Mouse (Mus musculus): Measurements from ENCODE around the gene Cdc5l. TPM values are rescaled to one million over a fixed set of nuclear protein-coding genes. Genes with fewer than 3 reads are reported as not detected.

Cdc5l gene
- 14.8 and 15.5 TPM in 2 replicates for total RNA-seq (2014; rRNA removed)
- polyA plus RNA-seq (2012; rRNA removed), result 2.6 and 3.5 TPM in 2 replicates

DNA sequence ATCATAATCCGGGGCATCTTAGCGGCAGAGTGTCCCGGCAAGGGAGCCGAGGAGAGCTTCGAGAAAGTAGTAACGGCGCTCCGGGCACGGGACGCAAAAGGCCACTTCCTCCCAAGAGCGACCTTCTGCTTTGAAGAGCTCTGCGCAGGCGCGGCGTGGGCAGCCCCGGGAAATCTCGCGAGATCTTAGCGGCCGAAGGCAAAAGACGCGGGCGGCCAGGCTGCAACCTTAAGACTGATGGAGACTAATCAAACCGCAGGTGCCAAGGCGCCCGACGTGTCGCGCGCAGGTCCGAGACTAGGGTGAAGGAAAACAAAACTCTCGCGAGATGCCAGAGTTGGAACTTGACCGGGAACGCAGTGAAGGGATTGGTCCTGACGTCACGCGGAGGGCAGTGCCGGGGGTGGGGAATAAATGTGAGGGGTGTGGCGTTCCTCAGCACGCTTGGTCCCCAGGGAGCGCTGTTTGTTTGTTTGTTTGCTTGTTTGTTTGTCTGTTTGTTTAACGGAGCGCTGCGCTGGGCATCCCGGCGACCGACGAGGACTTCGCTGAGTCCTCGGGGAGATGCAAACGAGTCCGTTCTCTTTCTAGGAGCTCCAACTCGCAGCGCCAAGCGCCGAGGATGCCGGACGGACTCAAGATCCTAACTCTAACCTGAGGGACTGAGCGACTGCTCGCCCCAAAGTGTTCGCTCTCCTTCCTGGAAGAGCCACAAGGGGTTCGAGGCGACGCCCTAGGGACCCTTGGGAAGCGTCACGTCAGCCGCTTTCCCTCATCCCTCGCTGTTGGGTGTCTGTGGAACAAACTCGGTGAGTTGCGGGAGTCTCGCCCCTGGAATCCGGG lies at the start of gene Cdc5l:
Gene Cdc5l, minus strand, starts transcription at position 319 of the 843 bp plus-strand sequence.
- peak within 1 kb of the TSS; percentile 82 for H3K4me3 ChIP-seq (ENCODE audit: insufficient read depth, low read depth, low read length)
- TF ChIP-seq POLR2A (IDR thresholded peaks at IDR 0.05; ENCODE audit: extremely low read depth, insufficient read depth, low read length), result peak; percentile 96
- TF ChIP-seq CTCF (IDR thresholded peaks at IDR 0.05; ENCODE audit: low read depth, low read length), result peak; percentile 33
- H3K36me3 ChIP-seq (ENCODE audit: control insufficient read depth, insufficient read depth, low read length), result peaks cover 2% of the 10 kb centered on the region; the same call in 1 of the 2 replicates
- no peaks in the 10 kb centered on the region for H3K27me3 ChIP-seq (ENCODE audit: control insufficient read depth, insufficient read depth, low read length)
- peak within 1 kb of the TSS; percentile 78 for H3K27ac ChIP-seq (replicated peaks; ENCODE audit: insufficient read depth, low read depth, low read length)
- peak within 1 kb of the TSS; percentile 88 for H3K9ac ChIP-seq (ENCODE audit: low read depth, low read length)
- peaks cover 8% of the 10 kb centered on the region for H3K4me1 ChIP-seq (ENCODE audit: control insufficient read depth, insufficient read depth, low read length)
- peaks cover 11% of the 10 kb centered on the region; the same call in 1 of the 2 replicates for H3K79me2 ChIP-seq (ENCODE audit: control insufficient read depth, insufficient read depth, low read length)
- WGBS, result under 1% methylated on average over 73 of the region's 73 CpGs
- peak; percentile 94 for DNase-seq (ENCODE audit: extremely low read depth, low read depth, low spot score)

DNA sequence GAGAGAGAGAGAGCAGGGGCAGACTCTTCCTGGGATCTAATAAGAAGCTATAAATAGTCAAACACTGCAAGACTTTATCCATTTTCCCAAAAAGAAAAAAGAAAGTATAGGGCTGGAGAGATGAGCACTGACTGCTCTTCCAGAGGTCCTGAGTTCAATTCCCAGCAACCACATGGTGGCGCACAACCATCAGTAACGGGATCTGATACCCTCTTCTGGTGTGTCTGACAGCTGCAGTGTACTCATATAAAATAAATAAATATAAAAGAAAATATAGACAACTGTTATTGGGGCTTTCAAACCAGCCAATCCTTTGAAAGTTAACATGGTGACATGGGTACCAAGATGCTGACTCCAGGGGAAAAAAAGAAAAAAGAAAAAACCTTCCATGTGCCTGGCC lies 46.9 kb upstream of the Cdc5l start:
- no peak for DNase-seq (ENCODE audit: extremely low read depth, low read depth, low spot score)

DNA sequence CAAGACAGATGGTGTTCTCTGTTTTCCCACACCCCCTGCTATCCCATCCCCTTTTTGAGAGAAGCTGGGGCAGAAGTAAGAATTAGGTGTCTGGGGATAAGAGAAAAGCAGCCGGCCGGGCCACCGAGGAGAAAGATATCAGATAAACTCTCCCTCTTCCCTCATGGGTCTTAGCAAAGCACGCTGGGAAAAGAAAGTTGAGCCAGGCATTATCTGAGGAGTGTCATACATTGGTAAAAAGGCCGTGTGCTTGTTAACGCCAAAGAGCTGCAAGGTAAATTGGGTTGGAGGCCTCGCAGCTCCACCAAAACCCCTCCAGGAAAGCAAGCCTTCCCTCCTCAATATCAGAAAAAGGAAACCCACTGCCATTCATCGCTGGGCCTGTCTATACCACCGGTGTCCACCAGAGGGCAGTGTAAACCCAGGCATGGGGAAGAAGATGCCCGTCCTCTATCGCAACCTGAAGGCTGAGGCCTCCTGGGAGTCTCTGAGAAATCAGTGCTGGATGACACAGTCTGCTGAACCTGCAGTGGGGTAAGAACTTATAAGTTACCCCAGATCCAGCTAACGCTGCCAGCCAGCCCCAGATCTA lies 44.8 kb upstream of the Cdc5l start:
- H3K27ac ChIP-seq (replicated peaks; ENCODE audit: insufficient read depth, low read depth, low read length), result no peak overlapping the region
- H3K4me1 ChIP-seq (ENCODE audit: control insufficient read depth, insufficient read depth, low read length), result no peaks in the 10 kb centered on the region
- TF ChIP-seq POLR2A (IDR thresholded peaks at IDR 0.05; ENCODE audit: extremely low read depth, insufficient read depth, low read length), result no peak
- TF ChIP-seq CTCF (IDR thresholded peaks at IDR 0.05; ENCODE audit: low read depth, low read length), result peak; percentile 96
- no peaks in the 10 kb centered on the region for H3K27me3 ChIP-seq (ENCODE audit: control insufficient read depth, insufficient read depth, low read length)
- 9% methylated on average over 12 of the region's 12 CpGs for WGBS
- no peaks in the 10 kb centered on the region for H3K36me3 ChIP-seq (ENCODE audit: control insufficient read depth, insufficient read depth, low read length)
- no peaks in the 10 kb centered on the region for H3K79me2 ChIP-seq (ENCODE audit: control insufficient read depth, insufficient read depth, low read length)
- no peak overlapping the region for H3K4me3 ChIP-seq (ENCODE audit: insufficient read depth, low read depth, low read length)
- DNase-seq (ENCODE audit: extremely low read depth, low read depth, low spot score), result peak; percentile 27
- no peak overlapping the region for H3K9ac ChIP-seq (ENCODE audit: low read depth, low read length)

More for the DNA sequence above, 46.9 kb upstream of the Cdc5l start:
- Histone ChIP-seq H3K27ac (replicated peaks; ENCODE audit: insufficient read depth, low read depth, low read length) (no peak overlapping the region), H3K79me2 (ENCODE audit: control insufficient read depth, insufficient read depth, low read length) (no peaks in the 10 kb centered on the region), H3K4me3 (ENCODE audit: insufficient read depth, low read depth, low read length) (no peak overlapping the region), H3K27me3 (ENCODE audit: control insufficient read depth, insufficient read depth, low read length) (no peaks in the 10 kb centered on the region), H3K36me3 (ENCODE audit: control insufficient read depth, insufficient read depth, low read length) (no peaks in the 10 kb centered on the region), H3K9ac (ENCODE audit: low read depth, low read length) (no peak overlapping the region), H3K4me1 (ENCODE audit: control insufficient read depth, insufficient read depth, low read length) (no peaks in the 10 kb centered on the region)
- TF ChIP-seq CTCF (IDR thresholded peaks at IDR 0.05; ENCODE audit: low read depth, low read length) (peak; percentile 35; the same call in 1 of the 2 replicates), POLR2A (IDR thresholded peaks at IDR 0.05; ENCODE audit: extremely low read depth, insufficient read depth, low read length) (no peak)
- WGBS, result 22% methylated on average over 2 of the region's 2 CpGs

DNA sequence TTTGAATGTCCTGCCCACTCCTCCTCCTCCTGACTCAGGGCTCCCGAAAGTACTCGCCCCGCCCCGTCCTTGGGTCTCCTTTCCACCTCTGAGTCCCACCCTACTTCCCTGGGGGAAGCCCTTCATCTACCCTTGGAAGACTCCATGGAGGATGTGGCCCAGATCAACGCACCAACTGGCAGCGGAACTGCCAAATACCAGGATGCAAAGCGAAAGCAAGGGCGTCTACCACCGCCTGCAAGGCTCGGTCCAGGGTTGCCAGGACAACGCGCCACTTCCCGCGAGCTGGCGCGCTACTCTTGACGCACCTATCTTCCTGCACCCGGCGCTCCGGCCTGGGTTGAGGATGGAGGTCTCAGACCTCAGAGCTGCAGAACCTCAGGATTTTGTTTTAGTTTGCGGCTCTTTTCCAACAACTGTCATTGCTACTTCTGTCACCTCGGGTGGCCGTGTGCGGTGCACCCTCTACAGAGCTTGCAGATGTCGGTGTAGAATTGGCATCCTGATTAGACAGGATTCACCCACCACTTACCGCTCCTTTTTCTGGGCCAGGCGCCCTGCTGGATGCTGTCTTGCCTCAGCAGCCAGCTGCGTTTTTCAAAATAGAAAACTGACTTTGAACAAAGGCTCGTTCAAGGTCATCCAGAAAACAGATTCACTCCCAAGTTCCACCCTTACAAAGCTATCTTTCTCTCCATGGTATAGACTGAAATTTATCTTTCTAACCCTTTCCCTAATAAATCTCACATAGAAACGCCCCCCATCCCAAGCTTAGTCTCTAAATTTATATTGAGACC lies 41.3 kb upstream of the Cdc5l start, which contains the start of gene Spats1:
Gene Spats1, minus strand, starts transcription at position 747 of the 797 bp plus-strand sequence.
- Histone ChIP-seq H3K4me3 (ENCODE audit: insufficient read depth, low read depth, low read length) (no peak within 1 kb of the TSS), H3K4me1 (ENCODE audit: control insufficient read depth, insufficient read depth, low read length) (no peaks in the 10 kb centered on the region), H3K36me3 (ENCODE audit: control insufficient read depth, insufficient read depth, low read length) (no peaks in the 10 kb centered on the region), H3K27me3 (ENCODE audit: control insufficient read depth, insufficient read depth, low read length) (no peaks in the 10 kb centered on the region), H3K9ac (ENCODE audit: low read depth, low read length) (no peak within 1 kb of the TSS), H3K27ac (replicated peaks; ENCODE audit: insufficient read depth, low read depth, low read length) (no peak within 1 kb of the TSS), H3K79me2 (ENCODE audit: control insufficient read depth, insufficient read depth, low read length) (no peaks in the 10 kb centered on the region)
- DNase-seq (ENCODE audit: extremely low read depth, low read depth, low spot score), result no peak
- WGBS, result 6% methylated on average over 30 of the region's 30 CpGs
- no peak for TF ChIP-seq POLR2A (IDR thresholded peaks at IDR 0.05; ENCODE audit: extremely low read depth, insufficient read depth, low read length)

DNA sequence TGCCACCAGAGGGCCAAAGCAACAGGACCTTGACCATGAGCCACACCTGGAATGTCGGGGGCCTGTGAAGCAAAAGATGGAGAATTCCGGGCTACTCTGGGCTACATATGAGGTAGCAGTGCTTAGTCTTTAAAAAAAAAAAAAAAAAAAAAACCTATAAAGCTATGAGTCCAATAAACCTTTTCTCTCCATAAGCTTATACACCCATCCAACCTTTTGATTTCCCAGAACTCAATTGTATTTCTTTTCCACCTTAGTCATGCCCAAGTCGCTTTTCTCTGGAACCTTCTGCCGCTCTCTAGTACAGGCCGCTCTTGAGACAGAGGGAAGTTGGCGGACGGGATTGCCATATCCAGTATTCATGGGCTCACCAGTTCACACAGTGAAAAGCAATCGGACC lies 40.6 kb upstream of the Cdc5l start:
- Histone ChIP-seq H3K79me2 (ENCODE audit: control insufficient read depth, insufficient read depth, low read length) (no peaks in the 10 kb centered on the region), H3K4me3 (ENCODE audit: insufficient read depth, low read depth, low read length) (no peak overlapping the region), H3K36me3 (ENCODE audit: control insufficient read depth, insufficient read depth, low read length) (no peaks in the 10 kb centered on the region), H3K27ac (replicated peaks; ENCODE audit: insufficient read depth, low read depth, low read length) (no peak overlapping the region), H3K9ac (ENCODE audit: low read depth, low read length) (no peak overlapping the region), H3K27me3 (ENCODE audit: control insufficient read depth, insufficient read depth, low read length) (no peaks in the 10 kb centered on the region), H3K4me1 (ENCODE audit: control insufficient read depth, insufficient read depth, low read length) (no peaks in the 10 kb centered on the region)
- no peak for TF ChIP-seq CTCF (IDR thresholded peaks at IDR 0.05; ENCODE audit: low read depth, low read length)
- TF ChIP-seq POLR2A (IDR thresholded peaks at IDR 0.05; ENCODE audit: extremely low read depth, insufficient read depth, low read length), result no peak
- no peak for DNase-seq (ENCODE audit: extremely low read depth, low read depth, low spot score)
- 72% methylated on average over 8 of the region's 8 CpGs for WGBS
